Comparison of ENCODE assay signal across 11 mouse cellular contexts in the genomic region with DNA sequence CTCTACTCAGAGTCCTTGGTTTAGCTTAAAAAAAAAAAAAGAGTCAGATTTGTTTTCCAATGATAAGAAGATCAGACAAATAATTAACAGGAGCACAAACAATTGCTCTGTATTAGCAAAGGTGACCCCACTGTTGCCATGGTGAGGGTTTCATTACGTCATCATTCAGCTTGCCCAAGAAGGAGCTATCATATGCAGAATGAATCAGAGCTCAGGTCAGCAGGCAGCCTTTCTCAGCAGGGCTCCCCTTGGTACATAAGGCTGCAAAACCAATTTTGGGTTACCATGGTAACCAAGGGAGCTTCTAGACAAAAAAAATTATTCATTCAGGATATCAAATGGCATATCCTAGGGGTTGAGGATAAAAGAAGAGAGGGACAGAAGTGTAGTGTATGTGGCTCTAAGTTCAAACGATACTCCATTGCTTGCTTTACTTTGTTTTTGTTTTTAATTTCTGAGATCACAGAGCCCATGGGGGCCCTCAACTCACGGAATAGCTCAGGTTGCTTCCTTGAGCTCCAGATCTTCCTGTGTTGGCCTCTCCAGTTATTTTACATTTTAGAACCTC. TPM values are rescaled to one million over a fixed set of nuclear protein-coding genes. Genes with fewer than 3 reads are reported as not detected.
A peak's percentile ranks its signal among the peaks of the same experiment; 100 is the strongest.
DNase-seq lines count a peak whose midpoint lies in the region; ATAC-seq lines count a peak whose summit lies in the region.
"Had no signal": no experiment of that assay in that cellular context is flagged by ENCODE, and none has a peak within 500 bp of the region (broad histone marks: within the 10 kb centered on the region; RNA-seq: fewer than 3 reads in every experiment).

No protein-coding gene starts in this region.

- H3K9me3 ChIP-seq in liver, embryonic 12.5 days (replicated peaks), result no peaks in the 10 kb centered on the region
- H3K9me3 ChIP-seq in liver, embryonic 11.5 days (ENCODE audit: control insufficient read depth, low read length), result peaks cover 2% of the 10 kb centered on the region; the same call in 1 of the 2 replicates
- H3K9me3 ChIP-seq in liver, embryonic 16.5 days (replicated peaks; ENCODE audit: control insufficient read depth, low read length), result no peaks in the 10 kb centered on the region
- H3K9me3 ChIP-seq: lung, embryonic 15.5 days had no signal

- no peaks in the 10 kb centered on the region for H3K36me3 ChIP-seq in liver, embryonic 12.5 days
- H3K36me3 ChIP-seq in liver, embryonic 11.5 days (ENCODE audit: control insufficient read depth, insufficient read depth, low read length), result no peaks in the 10 kb centered on the region
- H3K36me3 ChIP-seq in liver, embryonic 16.5 days (ENCODE audit: control insufficient read depth, insufficient read depth), result no peaks in the 10 kb centered on the region
- H3K36me3 ChIP-seq: lung, embryonic 15.5 days had no signal

- DNase-seq in liver, embryonic 11.5 days (ENCODE audit: low spot score), result no peak
- DNase-seq in embryo, embryonic 10.5 days (ENCODE audit: low spot score), result peak; percentile 41
- DNase-seq in kidney, postnatal 25 days, result no peak
- no peak for DNase-seq in left cerebral cortex, postnatal 4 days
- DNase-seq in kidney, adult 11 months, result no peak
- DNase-seq: heart, adult 2 months; thymus, postnatal 36 days had no signal

- 68% methylated on average over 3 of the region's 3 CpGs for WGBS in liver, embryonic 12.5 days (ENCODE audit: insufficient replicate concordance)
- 73% methylated on average over 3 of the region's 3 CpGs for WGBS in liver, embryonic 11.5 days
- WGBS in liver, embryonic 16.5 days (ENCODE audit: insufficient replicate concordance), result 61% methylated on average over 3 of the region's 3 CpGs

- H3K27me3 ChIP-seq in liver, embryonic 12.5 days (replicated peaks), result peaks cover 7% of the 10 kb centered on the region; the same call in 1 of the 2 replicates
- no peaks in the 10 kb centered on the region for H3K27me3 ChIP-seq in liver, embryonic 11.5 days (replicated peaks; ENCODE audit: control insufficient read depth, insufficient read depth, low read length)
- no peaks in the 10 kb centered on the region for H3K27me3 ChIP-seq in liver, embryonic 16.5 days (ENCODE audit: control insufficient read depth, insufficient read depth, low read depth, low read length)
- H3K27me3 ChIP-seq: lung, embryonic 15.5 days had no signal

- no peak overlapping the region for H3K9ac ChIP-seq in liver, embryonic 12.5 days
- H3K9ac ChIP-seq in liver, embryonic 11.5 days (ENCODE audit: low read depth, low read length), result no peak overlapping the region
- no peak overlapping the region for H3K9ac ChIP-seq in liver, embryonic 16.5 days (ENCODE audit: low read depth, low read length)
- H3K9ac ChIP-seq: lung, embryonic 15.5 days had no signal

- no peak overlapping the region for H3K27ac ChIP-seq in liver, embryonic 12.5 days
- H3K27ac ChIP-seq in liver, embryonic 11.5 days (ENCODE audit: low read depth, low read length), result no peak overlapping the region
- H3K27ac ChIP-seq in liver, embryonic 16.5 days (ENCODE audit: low read length), result no peak overlapping the region
- H3K27ac ChIP-seq: heart, adult 2 months; lung, embryonic 15.5 days had no signal

- H3K4me1 ChIP-seq in liver, embryonic 12.5 days, result no peaks in the 10 kb centered on the region
- no peaks in the 10 kb centered on the region for H3K4me1 ChIP-seq in liver, embryonic 11.5 days (replicated peaks; ENCODE audit: control insufficient read depth, insufficient read depth, low read length)
- no peaks in the 10 kb centered on the region; the same call in 1 of the 2 replicates for H3K4me1 ChIP-seq in liver, embryonic 16.5 days (ENCODE audit: control insufficient read depth, low read depth, low read length)
- H3K4me1 ChIP-seq: lung, embryonic 15.5 days had no signal

- no peak overlapping the region for H3K4me2 ChIP-seq in liver, embryonic 12.5 days
- H3K4me2 ChIP-seq in liver, embryonic 11.5 days, result no peak overlapping the region
- H3K4me2 ChIP-seq in liver, embryonic 16.5 days (ENCODE audit: low read depth, low read length), result no peak overlapping the region
- H3K4me2 ChIP-seq: lung, embryonic 15.5 days had no signal

- ATAC-seq in liver, embryonic 12.5 days, result 0 out of 2 replicates have a peak, but pooled peaks have one; percentile 21
- ATAC-seq in liver, embryonic 11.5 days (replicated peaks; ENCODE audit: low FRiP score), result no peak
- peak; percentile 70 for ATAC-seq in liver, embryonic 16.5 days (ENCODE audit: low read depth)

- H3K4me3 ChIP-seq in liver, embryonic 12.5 days, result no peak overlapping the region
- no peak overlapping the region for H3K4me3 ChIP-seq in liver, embryonic 11.5 days (ENCODE audit: low read depth, low read length)
- no peak overlapping the region for H3K4me3 ChIP-seq in liver, embryonic 16.5 days (ENCODE audit: low read depth, low read length)
- H3K4me3 ChIP-seq: heart, adult 2 months; lung, embryonic 15.5 days had no signal

- intact Hi-C loops in left cerebral cortex, postnatal 4 days (cut with DNase I), result no loop called here

RNA-seq across cellular contexts. Expression of a gene that starts 2.2 kb away (rescaled TPM):
- 30.0 TPM in 2 replicates for polyA plus RNA-seq in liver, embryonic 12.5 days (2016; fragmentation: Nextera tagmentation; extraction: Ambion mirVana)
- 32.3 and 39.4 TPM in 2 replicates for polyA plus RNA-seq in liver, embryonic 11.5 days (2014; fragmentation: Nextera tagmentation; extraction: Ambion mirVana)
- polyA plus RNA-seq in liver, embryonic 16.5 days (2015; fragmentation: Nextera tagmentation; extraction: Ambion mirVana), result 13.9 and 15.1 TPM in 2 replicates
- 10 to 100 TPM; 45.8 to 55.4 TPM for total RNA-seq in left cerebral cortex, postnatal 4 days (2021)

RNA-seq across cellular contexts. Expression of a gene that starts 29.0 kb away (rescaled TPM):
- polyA plus RNA-seq in liver, embryonic 12.5 days (2016; fragmentation: Nextera tagmentation; extraction: Ambion mirVana), result 1.4 and 1.5 TPM in 2 replicates
- 2.4 and 4.1 TPM in 2 replicates for polyA plus RNA-seq in liver, embryonic 11.5 days (2014; fragmentation: Nextera tagmentation; extraction: Ambion mirVana)
- 1.4 and 1.6 TPM in 2 replicates for polyA plus RNA-seq in liver, embryonic 16.5 days (2015; fragmentation: Nextera tagmentation; extraction: Ambion mirVana)
- 1 to 10 TPM; 4.3 to 6.2 TPM for total RNA-seq in left cerebral cortex, postnatal 4 days (2021)
- total RNA-seq: MEL had no signal

RNA-seq across cellular contexts. Expression of a gene that starts 53.9 kb away (rescaled TPM):
- 33.6 and 34.7 TPM in 2 replicates for polyA plus RNA-seq in liver, embryonic 12.5 days (2016; fragmentation: Nextera tagmentation; extraction: Ambion mirVana)
- polyA plus RNA-seq in liver, embryonic 11.5 days (2014; fragmentation: Nextera tagmentation; extraction: Ambion mirVana), result 51.6 and 51.9 TPM in 2 replicates
- 22.1 and 23.4 TPM in 2 replicates for polyA plus RNA-seq in liver, embryonic 16.5 days (2015; fragmentation: Nextera tagmentation; extraction: Ambion mirVana)
- 10 to 100 TPM; 20.5 to 25.8 TPM for total RNA-seq in left cerebral cortex, postnatal 4 days (2021)
